ENCODE assay signal across 21 mouse cellular contexts in genomic region chr7:91902503-91902902, GRCm38 (mm10).
DNase-seq lines count a peak whose midpoint lies in the region; ATAC-seq and TF ChIP-seq lines count a peak whose summit lies in the region.
"Had no signal": no experiment of that assay in that cellular context is flagged by ENCODE, and none has a peak within 500 bp of the region (broad histone marks: within the 10 kb centered on the region; RNA-seq: fewer than 3 reads in every experiment).

No protein-coding gene starts in this region.

- no peak overlapping the region for H3K4me2 ChIP-seq in intestine, embryonic 15.5 days (replicated peaks)
- H3K4me2 ChIP-seq in intestine, postnatal 0 days (replicated peaks; ENCODE audit: low read depth) = no peak overlapping the region
- no peak overlapping the region for H3K4me2 ChIP-seq in intestine, embryonic 16.5 days (ENCODE audit: low read depth, low read length)
- H3K4me2 ChIP-seq: forebrain, embryonic 13.5 days; hindbrain, embryonic 14.5 days; liver, embryonic 15.5 days had no signal

- no peaks in the 10 kb centered on the region for H3K27me3 ChIP-seq in intestine, embryonic 15.5 days (replicated peaks)
- no peaks in the 10 kb centered on the region for H3K27me3 ChIP-seq in intestine, postnatal 0 days (replicated peaks; ENCODE audit: control insufficient read depth, insufficient read depth, low read length)
- H3K27me3 ChIP-seq in kidney, adult 2 months (replicated peaks; ENCODE audit: control insufficient read depth, insufficient read depth, low read length) = no peaks in the 10 kb centered on the region
- H3K27me3 ChIP-seq in intestine, embryonic 16.5 days (replicated peaks; ENCODE audit: control insufficient read depth, insufficient read depth, low read length) = no peaks in the 10 kb centered on the region
- no peaks in the 10 kb centered on the region for H3K27me3 ChIP-seq in heart, adult 2 months (ENCODE audit: control insufficient read depth, insufficient read depth, low read length)
- H3K27me3 ChIP-seq in midbrain, embryonic 10.5 days (ENCODE audit: low read depth, poor library complexity, severe bottlenecking) = no peaks in the 10 kb centered on the region
- H3K27me3 ChIP-seq: forebrain, embryonic 13.5 days; liver, embryonic 15.5 days had no signal

- ATAC-seq in intestine, embryonic 15.5 days = peak; percentile 23; the same call in 1 of the 2 replicates
- ATAC-seq in intestine, postnatal 0 days = no peak
- peak; percentile 38; the same call in 1 of the 2 replicates for ATAC-seq in intestine, embryonic 16.5 days
- ATAC-seq: forebrain, embryonic 13.5 days; inflammation-experienced regulatory T-cells, adult 6 months; lung, postnatal 0 days had no signal

- no peaks in the 10 kb centered on the region for H3K4me1 ChIP-seq in intestine, embryonic 15.5 days (replicated peaks)
- no peaks in the 10 kb centered on the region for H3K4me1 ChIP-seq in intestine, postnatal 0 days (replicated peaks; ENCODE audit: control insufficient read depth, insufficient read depth, low read length)
- no peaks in the 10 kb centered on the region for H3K4me1 ChIP-seq in kidney, adult 2 months (ENCODE audit: control insufficient read depth, insufficient read depth, low read length)
- peaks cover 3% of the 10 kb centered on the region; the same call in 1 of the 2 replicates for H3K4me1 ChIP-seq in intestine, embryonic 16.5 days (ENCODE audit: control insufficient read depth, insufficient read depth, low read length)
- no peaks in the 10 kb centered on the region for H3K4me1 ChIP-seq in heart, adult 2 months (ENCODE audit: control insufficient read depth, insufficient read depth, low read length)
- H3K4me1 ChIP-seq in midbrain, embryonic 10.5 days = no peaks in the 10 kb centered on the region
- H3K4me1 ChIP-seq: forebrain, embryonic 13.5 days; limb, embryonic 10.5 days; liver, embryonic 15.5 days had no signal

- DNase-seq in kidney, postnatal 4 days = peak; percentile 17 to 35
- DNase-seq in kidney, adult 2 months = no peak
- peak; percentile 31 for DNase-seq in adrenal gland, postnatal 10 days
- DNase-seq in heart, adult 2 months = no peak
- DNase-seq in midbrain, embryonic 10.5 days (ENCODE audit: low spot score) = no peak
- DNase-seq: cerebellum, adult 11 months; cerebellum, adult 9-11 months; gastrocnemius, adult 2 months; heart, postnatal 4 days; liver had no signal

- 47% methylated on average over 2 of the region's 2 CpGs for WGBS in intestine, embryonic 15.5 days
- 60% methylated on average over 2 of the region's 2 CpGs for WGBS in intestine, postnatal 0 days
- WGBS in kidney, adult 2 months = 49% methylated on average over 2 of the region's 2 CpGs
- 55% methylated on average over 2 of the region's 2 CpGs for WGBS in intestine, embryonic 16.5 days
- 39% methylated on average over 2 of the region's 2 CpGs for WGBS in heart, adult 2 months
- WGBS in midbrain, embryonic 10.5 days = 89% methylated on average over 2 of the region's 2 CpGs

- no peaks in the 10 kb centered on the region for H3K79me2 ChIP-seq in heart, adult 2 months (replicated peaks; ENCODE audit: control insufficient read depth, insufficient read depth, low read length)

- no peak overlapping the region for H3K4me3 ChIP-seq in intestine, embryonic 15.5 days (replicated peaks)
- no peak overlapping the region for H3K4me3 ChIP-seq in intestine, postnatal 0 days (ENCODE audit: low read depth, low read length)
- no peak overlapping the region for H3K4me3 ChIP-seq in kidney, adult 2 months (ENCODE audit: insufficient read depth, low read depth, low read length)
- no peak overlapping the region for H3K4me3 ChIP-seq in intestine, embryonic 16.5 days (ENCODE audit: low read length)
- H3K4me3 ChIP-seq in heart, adult 2 months = no peak overlapping the region
- H3K4me3 ChIP-seq in midbrain, embryonic 10.5 days = no peak overlapping the region
- H3K4me3 ChIP-seq: erythroblast, embryonic 14.5 days; forebrain, embryonic 13.5 days; gastrocnemius, adult 2 months; limb, embryonic 10.5 days; liver, embryonic 15.5 days had no signal

- H3K9me3 ChIP-seq in intestine, embryonic 15.5 days = no peaks in the 10 kb centered on the region
- H3K9me3 ChIP-seq in intestine, postnatal 0 days (ENCODE audit: control insufficient read depth) = no peaks in the 10 kb centered on the region
- no peaks in the 10 kb centered on the region for H3K9me3 ChIP-seq in intestine, embryonic 16.5 days (ENCODE audit: control insufficient read depth, low read length)
- no peaks in the 10 kb centered on the region for H3K9me3 ChIP-seq in midbrain, embryonic 10.5 days (replicated peaks)
- H3K9me3 ChIP-seq: forebrain, embryonic 13.5 days; limb, embryonic 10.5 days; liver, embryonic 15.5 days had no signal

- TF ChIP-seq POLR2A in kidney, adult 2 months (IDR thresholded peaks at IDR 0.05; ENCODE audit: low read depth, low read length) = no peak
- no peak for TF ChIP-seq POLR2A in heart, adult 2 months (IDR thresholded peaks at IDR 0.05; ENCODE audit: insufficient read depth, low read depth, low read length)

- H3K27ac ChIP-seq in intestine, embryonic 15.5 days = no peak overlapping the region
- no peak overlapping the region for H3K27ac ChIP-seq in intestine, postnatal 0 days (ENCODE audit: low read depth, low read length)
- no peak overlapping the region for H3K27ac ChIP-seq in kidney, adult 2 months (ENCODE audit: insufficient read depth, low read depth, low read length)
- no peak overlapping the region for H3K27ac ChIP-seq in intestine, embryonic 16.5 days (ENCODE audit: low read length)
- H3K27ac ChIP-seq in heart, adult 2 months = no peak overlapping the region
- no peak overlapping the region for H3K27ac ChIP-seq in midbrain, embryonic 10.5 days (replicated peaks)
- H3K27ac ChIP-seq: forebrain, embryonic 13.5 days; gastrocnemius, adult 2 months; hindbrain, embryonic 14.5 days; limb, embryonic 10.5 days; liver, embryonic 15.5 days; macrophage had no signal

- no peak overlapping the region for H3K9ac ChIP-seq in intestine, embryonic 15.5 days
- no peak overlapping the region for H3K9ac ChIP-seq in intestine, postnatal 0 days (ENCODE audit: low read depth, low read length)
- H3K9ac ChIP-seq in intestine, embryonic 16.5 days (ENCODE audit: low read depth, low read length) = no peak overlapping the region
- H3K9ac ChIP-seq in heart, adult 2 months (ENCODE audit: low read depth, low read length) = no peak overlapping the region
- H3K9ac ChIP-seq: forebrain, embryonic 13.5 days; hindbrain, embryonic 14.5 days; liver, embryonic 15.5 days had no signal

- H3K36me3 ChIP-seq in intestine, embryonic 15.5 days = no peaks in the 10 kb centered on the region
- H3K36me3 ChIP-seq in intestine, postnatal 0 days (ENCODE audit: control insufficient read depth, insufficient read depth) = no peaks in the 10 kb centered on the region
- H3K36me3 ChIP-seq in kidney, adult 2 months (ENCODE audit: control insufficient read depth, insufficient read depth, low read length) = no peaks in the 10 kb centered on the region
- no peaks in the 10 kb centered on the region for H3K36me3 ChIP-seq in intestine, embryonic 16.5 days (ENCODE audit: control insufficient read depth, insufficient read depth, low read length)
- no peaks in the 10 kb centered on the region for H3K36me3 ChIP-seq in heart, adult 2 months (ENCODE audit: control insufficient read depth, insufficient read depth, low read length)
- H3K36me3 ChIP-seq in midbrain, embryonic 10.5 days = no peaks in the 10 kb centered on the region
- H3K36me3 ChIP-seq: limb, embryonic 10.5 days; liver, embryonic 15.5 days had no signal

- no peak for TF ChIP-seq CTCF in intestine, postnatal 0 days (IDR thresholded peaks at IDR 0.05; ENCODE audit: low read depth)
- TF ChIP-seq CTCF in kidney, adult 2 months (conservative IDR thresholded peaks at IDR 0.05; ENCODE audit: insufficient read depth, insufficient read length, low read depth, low read length) = no peak
- no peak for TF ChIP-seq CTCF in heart, adult 2 months (IDR thresholded peaks at IDR 0.05)

- intact Hi-C loops in heart, adult 2 months (cut with DNase I) = no loop called here

- TF ChIP-seq EP300 in heart, adult 2 months (IDR thresholded peaks at IDR 0.05; ENCODE audit: insufficient read depth, low read depth, low read length) = no peak

Comparison
In these comparisons a context has a peak if more than half of its experiments do, and no peak if none do; other contexts are left out.
1. DNase-seq: peak in kidney, postnatal 4 days (2 of 2) and adrenal gland, postnatal 10 days (single experiment); none in kidney, adult 2 months (single experiment), heart, adult 2 months (0 of 2) and midbrain, embryonic 10.5 days (single experiment).